Mouse (Mus musculus) heart, embryonic 11.5 days (tissue): ENCODE data around the gene Snrpd3. TPM values are rescaled to one million over a fixed set of nuclear protein-coding genes. Genes with fewer than 3 reads are reported as not detected.

Experiments used
- ATAC-seq: fragments of 200-750 bp; cut with Nextera tagmentation; replicated peaks from 2 replicates; pipeline ENCODE4 v1.8.0; 2017; ENCODE audit warnings: moderate library complexity; ENCODE audit not compliant: insufficient number of reproducible peaks, low FRiP score, low TSS enrichment
- H3K27ac ChIP-seq: fragments of 300-500 bp; sonication (generic); 2 replicates; pipeline ENCODE4 v1.5.1; 2014; ENCODE audit warnings: mild to moderate bottlenecking, low read depth, low read length
- H3K27me3 ChIP-seq: fragments of 300-500 bp; sonication (generic); 2 replicates; pipeline ENCODE4 v1.6.1; 2014; ENCODE audit warnings: mild to moderate bottlenecking, low read length, mixed read lengths; ENCODE audit not compliant: control insufficient read depth, insufficient read depth
- H3K36me3 ChIP-seq: fragments of 300-500 bp; sonication (generic); 2 replicates; pipeline ENCODE4 v1.6.1; 2014; ENCODE audit warnings: mild to moderate bottlenecking, low read length, moderate library complexity, mixed read lengths; ENCODE audit not compliant: control insufficient read depth, insufficient read depth
- H3K4me1 ChIP-seq: fragments of 300-500 bp; sonication (generic); 2 replicates; pipeline ENCODE4 v1.6.1; 2014; ENCODE audit warnings: low read length; ENCODE audit not compliant: control insufficient read depth, insufficient read depth
- H3K4me2 ChIP-seq: fragments of 300-500 bp; sonication (generic); 2 replicates; pipeline ENCODE4 v1.6.1; 2014; ENCODE audit warnings: mild to moderate bottlenecking, moderate library complexity
- H3K4me3 ChIP-seq: fragments of 300-500 bp; sonication (generic); 2 replicates; pipeline ENCODE4 v1.5.1; 2014; ENCODE audit warnings: low read depth, low read length
- H3K9ac ChIP-seq: fragments of 300-500 bp; sonication (generic); 2 replicates; pipeline ENCODE4 v1.6.1; 2014; ENCODE audit warnings: mild to moderate bottlenecking, low read depth, low read length, moderate library complexity
- H3K9me3 ChIP-seq: fragments of 300-500 bp; sonication (generic); replicated peaks from 2 replicates; pipeline ENCODE4 v1.6.1; 2016; ENCODE audit warnings: low read length; ENCODE audit not compliant: control insufficient read depth
- WGBS: fragments of 180-500 bp; shearing (Covaris S2); extraction: QIAGEN DNeasy Blood & Tissue Kit; methylation state at CpG from one replicate; pipeline ENCODE4 v1.1.7; 2014; ENCODE audit not compliant: insufficient replicate concordance; 5-methylcytosine and 5-hydroxymethylcytosine counted together
- polyA plus RNA-seq: library from polyadenylated mRNA; unstranded; fragments of >200 nt; fragmentation: Nextera tagmentation; extraction: Ambion mirVana; gene quantifications from 2 replicates; pipeline ENCODE4 v1.2.1, GENCODE M21; 2014

Gene Snrpd3
- polyA plus RNA-seq, 1 experiment from 2014 or later = 121 TPM

- Histone ChIP-seq H3K4me1 (peaks cover 20% of the 10 kb centered on the region; the same call in 1 of the 2 replicates), H3K9me3 (no peaks in the 10 kb centered on the region), H3K4me2 (no peak overlapping the region), H3K36me3 (no peaks in the 10 kb centered on the region), H3K27ac (no peak overlapping the region), H3K4me3 (no peak overlapping the region), H3K27me3 (peaks cover 9% of the 10 kb centered on the region), H3K9ac (no peak overlapping the region)
- ATAC-seq = no peak
- WGBS = 83% methylated on average over 1 of the region's 1 CpGs
Measured at GRCm38 (mm10) chr10:75586553-75586879, 69.2 kb downstream of the Snrpd3 start.

Other genes with a start within 250 kb of the Snrpd3 start
- gene Adora2a, start 200.7 kb upstream of the Snrpd3 start, polyA plus RNA-seq = 3.3 and 4.8 TPM in 2 replicates
- gene Upb1, start 116.4 kb upstream of the Snrpd3 start, polyA plus RNA-seq = 0.39 and 0.46 TPM in 2 replicates
- 30.5 and 35.2 TPM in 2 replicates for gene Gucd1, start 421 bp downstream of the Snrpd3 start, polyA plus RNA-seq
- 0.66 and 1.0 TPM in 2 replicates for gene Lrrc75b, start 42.8 kb downstream of the Snrpd3 start, polyA plus RNA-seq
- gene Ggt1, start 44.1 kb downstream of the Snrpd3 start, polyA plus RNA-seq = 0.42 and 0.44 TPM in 2 replicates
- 2.8 and 5.0 TPM in 2 replicates for gene Ggt5, start 71.8 kb downstream of the Snrpd3 start, polyA plus RNA-seq
- gene Susd2, start 126.5 kb downstream of the Snrpd3 start, polyA plus RNA-seq = 1.4 and 2.1 TPM in 2 replicates
- gene Cabin1, start 246.8 kb downstream of the Snrpd3 start, polyA plus RNA-seq = 18.5 and 28.6 TPM in 2 replicates